Mouse (Mus musculus) small intestine, adult 10 weeks (tissue): Measurements from ENCODE around the gene Tcta. TPM values are rescaled to one million over a fixed set of nuclear protein-coding genes. Genes with fewer than 3 reads are reported as not detected.

ENCODE experiments used
- polyA plus RNA-seq: library from polyadenylated mRNA; stranded (reverse); fragments of 350-450 nt; fragmentation: Illumina TruSeq; extraction: RNeasy Lipid Tissue Mini Kit (QIAGEN cat#74804); gene quantifications from one replicate; pipeline ENCODE4 v1.2.3, GENCODE M21; 2014; ENCODE audit warnings: low replicate concordance

The Tcta gene
- polyA plus RNA-seq: 11.5 TPM

GRCm38 (mm10) chr9:108305629-108306520, at the start of gene Tcta, which contains the start of gene Rhoa:
TSS of gene Tcta (minus strand) at chr9:108306160.
TSS of gene Rhoa (plus strand) at chr9:108306129.

GRCm38 (mm10) chr9:108347540-108348289, 41.8 kb upstream of the Tcta start, which contains the start of gene Usp4:
TSS of gene Usp4 (plus strand) at chr9:108347853.

GRCm38 (mm10) chr9:108338886-108339781, 33.2 kb upstream of the Tcta start, which contains the start of gene Gpx1:
TSS of gene Gpx1 (plus strand) at chr9:108338903.

GRCm38 (mm10) chr9:108296453-108297355, 9.3 kb downstream of the Tcta start, which contains the start of gene Amt:
TSS of gene Amt (plus strand) at chr9:108296853.

GRCm38 (mm10) chr9:108290016-108290750, 15.8 kb downstream of the Tcta start, which contains the start of gene Nicn1:
TSS of gene Nicn1 (plus strand) at chr9:108290429.

GRCm38 (mm10) chr9:108263690-108264190, 42.2 kb downstream of the Tcta start, which contains the start of gene Dag1:
TSS of gene Dag1 (minus strand) at chr9:108263958.

Other genes with a start within 250 kb of the Tcta start
- gene Mst1, start 225.7 kb downstream of the Tcta start, polyA plus RNA-seq: not detected
- gene Rnf123, start 222.8 kb downstream of the Tcta start, polyA plus RNA-seq: 1.1 TPM
- 22.8 TPM for gene Apeh, start 211.6 kb downstream of the Tcta start, polyA plus RNA-seq
- 0.19 TPM for gene Bsn, start 115.8 kb downstream of the Tcta start, polyA plus RNA-seq
- gene Dag1, start 42.2 kb downstream of the Tcta start, polyA plus RNA-seq: 31.6 TPM
- 4.0 TPM for gene Nicn1, start 15.7 kb downstream of the Tcta start, polyA plus RNA-seq
- gene Amt, start 9.3 kb downstream of the Tcta start, polyA plus RNA-seq: 0.45 TPM
- 419 TPM for gene Rhoa, start within 50 bp of the Tcta start, polyA plus RNA-seq
- gene Gpx1, start 32.7 kb upstream of the Tcta start, polyA plus RNA-seq: 13.5 TPM
- gene Usp4, start 41.7 kb upstream of the Tcta start, polyA plus RNA-seq: 45.5 TPM
- 1.4 TPM for gene 1700102P08Rik, start 86.6 kb upstream of the Tcta start, polyA plus RNA-seq
- gene Ccdc36, start 122.3 kb upstream of the Tcta start, polyA plus RNA-seq: not detected
- not detected for gene BC048562, start 130.3 kb upstream of the Tcta start, polyA plus RNA-seq
- gene Ccdc71, start 154.4 kb upstream of the Tcta start, polyA plus RNA-seq: 2.2 TPM
- not detected for gene Klhdc8b, start 155.4 kb upstream of the Tcta start, polyA plus RNA-seq
- gene Lamb2, start 173.6 kb upstream of the Tcta start, polyA plus RNA-seq: 0.67 TPM
- 4.3 TPM for gene Usp19, start 184.4 kb upstream of the Tcta start, polyA plus RNA-seq
- 84.5 TPM for gene Qars, start 201.5 kb upstream of the Tcta start, polyA plus RNA-seq
- gene Qrich1, start 210.6 kb upstream of the Tcta start, polyA plus RNA-seq: 34.9 TPM